Mouse (Mus musculus): Measurements from ENCODE around the gene Necap2. TPM values are rescaled to one million over a fixed set of nuclear protein-coding genes. Genes with fewer than 3 reads are reported as not detected.

The Necap2 gene
- polyA plus RNA-seq, 1 experiment from 2014 or later: 54.7 TPM

GRCm38 (mm10) chr4:141052442-141052841, 25.7 kb downstream of the Necap2 start:
- Histone ChIP-seq H3K27me3 (ENCODE audit: poor library complexity, severe bottlenecking) (no peaks in the 10 kb centered on the region), H3K9me3 (no peaks in the 10 kb centered on the region), H3K4me1 (peaks cover 81% of the 10 kb centered on the region), H3K36me3 (replicated peaks) (peaks cover 66% of the 10 kb centered on the region), H3K27ac (peak overlapping the region; percentile 85), H3K4me3 (peak overlapping the region; percentile 35; the same call in 1 of the 2 replicates)
- WGBS: 82% methylated on average over 12 of the region's 12 CpGs
- no peak for DNase-seq (ENCODE audit: extremely low spot score, low spot score)

DNA sequence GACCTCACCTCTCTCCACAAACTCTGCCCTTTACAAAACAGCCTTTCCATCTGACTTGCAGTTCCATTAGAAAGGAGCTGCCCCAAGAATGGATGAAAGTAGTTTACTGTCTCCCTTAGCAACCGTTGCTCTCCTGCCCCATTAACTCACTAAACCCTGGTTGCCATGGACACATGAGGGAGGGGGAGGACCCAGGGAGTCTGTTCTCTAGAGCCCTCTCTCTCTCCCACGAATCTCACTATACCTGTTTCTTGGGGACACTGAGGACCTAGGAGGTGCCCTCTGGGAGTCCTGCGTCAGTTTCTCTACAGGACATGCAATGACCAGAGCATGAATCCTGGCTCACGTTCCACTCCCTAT, 28.7 kb downstream of the Necap2 start:
- WGBS: 28% methylated on average over 4 of the region's 4 CpGs
- Histone ChIP-seq H3K9me3 (no peaks in the 10 kb centered on the region), H3K27ac (peak overlapping the region; percentile 90), H3K4me1 (peaks cover 83% of the 10 kb centered on the region), H3K4me3 (peak overlapping the region; percentile 31), H3K27me3 (ENCODE audit: poor library complexity, severe bottlenecking) (no peaks in the 10 kb centered on the region), H3K36me3 (replicated peaks) (peaks cover 60% of the 10 kb centered on the region)
- DNase-seq (ENCODE audit: extremely low spot score, low spot score): peak; percentile 86

GRCm38 (mm10) chr4:141048810-141049475, 29.2 kb downstream of the Necap2 start:
- Histone ChIP-seq H3K4me1 (peaks cover 78% of the 10 kb centered on the region), H3K27me3 (ENCODE audit: poor library complexity, severe bottlenecking) (no peaks in the 10 kb centered on the region), H3K4me3 (peak overlapping the region; percentile 31), H3K36me3 (replicated peaks) (peaks cover 61% of the 10 kb centered on the region), H3K9me3 (no peaks in the 10 kb centered on the region), H3K27ac (peak overlapping the region; percentile 90)
- 54% methylated on average over 17 of the region's 17 CpGs for WGBS
- peak; percentile 42 for DNase-seq (ENCODE audit: extremely low spot score, low spot score)

DNA sequence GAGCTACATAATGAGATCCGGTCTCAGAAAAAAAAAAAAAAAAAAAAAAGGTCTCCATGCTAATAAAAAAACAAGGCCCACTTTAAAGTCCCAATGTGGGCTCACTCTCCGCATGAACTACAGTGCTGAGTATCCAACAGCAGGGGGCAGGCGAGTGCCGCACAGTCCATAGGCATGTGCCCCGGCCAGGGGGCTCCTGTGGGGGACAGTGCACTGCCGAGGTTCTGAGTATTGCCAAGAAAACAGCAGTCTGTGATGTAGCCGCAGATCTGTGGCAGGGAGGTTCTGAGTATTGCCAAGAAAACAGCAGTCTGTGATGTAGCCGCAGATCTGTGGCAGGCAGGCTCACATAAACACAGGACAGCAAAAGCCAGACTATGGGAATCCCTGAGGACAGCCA, 33.3 kb downstream of the Necap2 start:
- H3K36me3 ChIP-seq (replicated peaks): peaks cover 80% of the 10 kb centered on the region
- H3K27ac ChIP-seq: peak overlapping the region; percentile 56; the same call in 1 of the 2 replicates
- no peak overlapping the region for H3K4me3 ChIP-seq
- H3K4me1 ChIP-seq: peaks cover 48% of the 10 kb centered on the region
- no peaks in the 10 kb centered on the region for H3K9me3 ChIP-seq
- no peaks in the 10 kb centered on the region for H3K27me3 ChIP-seq (ENCODE audit: poor library complexity, severe bottlenecking)
- peak; percentile 74 for DNase-seq (ENCODE audit: extremely low spot score, low spot score)
- 33% methylated on average over 8 of the region's 8 CpGs for WGBS

DNA sequence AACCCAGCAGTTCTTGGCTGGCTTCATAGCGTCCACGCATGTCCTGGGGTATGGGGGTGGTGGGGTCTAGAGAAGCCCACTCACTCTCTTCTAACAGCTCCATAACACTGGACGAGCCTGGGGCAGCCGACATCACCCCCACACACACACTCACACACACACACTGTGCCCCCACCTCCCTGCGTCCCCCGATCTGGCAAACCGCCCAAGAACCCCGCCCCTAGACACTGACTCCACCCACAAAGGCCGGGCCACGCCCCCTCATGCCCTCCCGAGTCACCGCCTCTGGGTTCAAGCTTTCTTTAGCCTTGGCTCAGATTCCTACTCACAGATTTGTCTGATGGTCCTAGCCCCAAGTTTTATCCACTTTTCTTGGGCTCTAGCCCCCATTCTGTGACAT, 37.0 kb downstream of the Necap2 start:
- no peak for DNase-seq (ENCODE audit: extremely low spot score, low spot score)
- H3K27me3 ChIP-seq (ENCODE audit: poor library complexity, severe bottlenecking): no peaks in the 10 kb centered on the region
- 63% methylated on average over 12 of the region's 12 CpGs for WGBS
- H3K9me3 ChIP-seq: no peaks in the 10 kb centered on the region
- H3K4me1 ChIP-seq: peaks cover 14% of the 10 kb centered on the region
- peaks cover 94% of the 10 kb centered on the region for H3K36me3 ChIP-seq (replicated peaks)
- H3K4me3 ChIP-seq: no peak overlapping the region
- H3K27ac ChIP-seq: no peak overlapping the region

DNA sequence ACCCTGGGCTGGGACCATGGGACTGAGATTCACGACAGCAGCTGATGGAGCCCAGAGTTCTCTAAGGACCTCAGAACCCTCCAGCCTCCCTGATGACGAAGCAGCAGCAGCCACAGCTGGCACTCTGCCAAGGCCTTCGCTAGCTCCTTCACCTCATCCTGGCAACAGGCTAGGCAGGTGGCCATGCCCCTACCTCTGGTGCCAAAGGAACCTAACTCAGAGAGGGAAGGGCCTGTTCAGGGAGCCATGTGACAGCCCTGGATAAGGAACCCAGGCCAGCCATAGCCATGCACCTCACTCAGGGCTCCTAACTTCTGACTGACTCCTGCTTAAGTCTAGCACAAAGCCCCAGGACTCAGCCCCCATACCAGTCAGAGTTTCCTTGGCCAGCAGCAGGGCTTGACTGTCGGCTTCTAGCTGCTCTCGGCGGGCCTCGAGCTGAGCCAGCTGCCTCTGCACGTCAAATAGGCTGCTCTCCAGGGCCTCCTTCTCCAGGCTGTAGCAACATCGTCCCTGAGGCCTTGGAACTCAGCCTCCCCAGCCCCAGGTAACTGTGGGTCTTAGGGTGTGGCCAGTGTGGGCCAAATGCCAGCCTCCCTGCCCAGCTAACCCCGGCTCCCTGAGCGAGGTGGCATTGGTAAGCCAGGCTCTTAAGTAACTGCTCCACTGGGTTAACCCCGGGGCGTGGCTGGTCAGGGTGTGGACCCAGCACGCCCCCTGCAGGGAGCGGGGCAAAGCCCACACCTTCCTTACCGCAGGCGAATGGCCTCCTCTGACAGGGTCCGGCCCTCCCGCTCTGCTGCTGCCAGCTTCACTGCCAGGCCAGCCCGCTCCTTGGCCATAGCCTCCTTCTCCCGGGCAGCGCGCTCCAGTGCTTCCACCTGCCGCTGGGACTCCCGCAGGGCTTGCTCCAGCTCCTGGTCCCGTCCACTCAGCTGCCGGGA, 44.3 kb downstream of the Necap2 start:
- H3K4me3 ChIP-seq: no peak overlapping the region
- DNase-seq (ENCODE audit: extremely low spot score, low spot score): no peak
- WGBS: 89% methylated on average over 27 of the region's 27 CpGs
- no peaks in the 10 kb centered on the region for H3K27me3 ChIP-seq (ENCODE audit: poor library complexity, severe bottlenecking)
- peaks cover 98% of the 10 kb centered on the region for H3K36me3 ChIP-seq (replicated peaks)
- H3K9me3 ChIP-seq: no peaks in the 10 kb centered on the region
- no peak overlapping the region for H3K27ac ChIP-seq
- H3K4me1 ChIP-seq: no peaks in the 10 kb centered on the region

DNA sequence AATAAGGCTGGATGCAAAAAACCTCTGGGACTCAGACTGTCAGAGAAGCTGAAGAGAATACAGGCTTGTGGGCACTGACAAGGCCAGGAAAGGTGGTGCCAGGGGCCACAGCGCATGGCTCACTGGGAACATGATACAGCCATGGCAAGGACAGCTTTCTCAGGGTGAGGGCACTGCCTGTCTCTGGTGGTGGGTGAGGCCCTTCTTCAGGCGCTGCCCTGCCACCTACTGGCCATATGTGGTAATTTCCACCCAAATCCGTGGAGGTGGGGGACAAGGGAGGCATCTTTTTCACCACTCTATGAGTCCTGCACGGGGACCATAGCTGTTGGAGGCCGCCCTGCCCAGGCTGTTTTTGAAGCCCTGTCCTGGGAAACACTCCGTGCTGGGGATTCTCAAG, 46.4 kb downstream of the Necap2 start:
- H3K4me1 ChIP-seq: no peaks in the 10 kb centered on the region
- no peaks in the 10 kb centered on the region for H3K27me3 ChIP-seq (ENCODE audit: poor library complexity, severe bottlenecking)
- peaks cover 98% of the 10 kb centered on the region for H3K36me3 ChIP-seq (replicated peaks)
- H3K27ac ChIP-seq: no peak overlapping the region
- peak; percentile 63 for DNase-seq (ENCODE audit: extremely low spot score, low spot score)
- H3K4me3 ChIP-seq: no peak overlapping the region
- WGBS: 26% methylated on average over 6 of the region's 6 CpGs
- no peaks in the 10 kb centered on the region for H3K9me3 ChIP-seq

- 91% methylated on average over 18 of the region's 18 CpGs for whole genome bisulfite sequencing
- Histone ChIP-seq H3K36me3 (replicated peaks) (peaks cover 98% of the 10 kb centered on the region), H3K4me3 (no peak overlapping the region), H3K9me3 (no peaks in the 10 kb centered on the region), H3K27ac (peak overlapping the region; percentile 17; the same call in 1 of the 2 replicates), H3K4me1 (no peaks in the 10 kb centered on the region), H3K27me3 (ENCODE audit: poor library complexity, severe bottlenecking) (no peaks in the 10 kb centered on the region)
- no peak for DNase-seq (ENCODE audit: extremely low spot score, low spot score)
Measured at GRCm38 (mm10) chr4:141030541-141031206, 47.5 kb downstream of the Necap2 start.

DNA sequence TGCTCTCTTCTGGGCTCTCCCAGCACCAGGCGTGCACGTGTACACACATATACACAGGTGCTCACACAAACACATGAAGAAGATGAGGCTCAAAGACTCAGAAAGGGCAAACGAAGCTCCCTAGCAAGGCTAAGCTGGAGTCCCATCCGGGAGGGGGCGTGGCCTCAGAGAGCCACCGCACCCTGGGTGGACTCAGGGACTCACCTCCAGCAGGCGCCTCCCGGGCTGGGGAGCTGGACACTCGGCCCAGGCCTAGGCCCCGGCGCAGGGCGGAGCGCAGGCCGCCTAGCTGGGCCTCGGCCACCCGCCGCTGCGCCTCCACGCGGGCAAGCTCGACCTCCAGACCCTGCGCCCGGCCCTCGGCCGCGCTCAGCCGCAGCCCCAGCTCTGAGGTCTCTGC, 53.2 kb downstream of the Necap2 start:
- 86% methylated on average over 27 of the region's 27 CpGs for WGBS
- no peak overlapping the region for H3K4me3 ChIP-seq
- no peak for DNase-seq (ENCODE audit: extremely low spot score, low spot score)
- H3K27me3 ChIP-seq (ENCODE audit: poor library complexity, severe bottlenecking): no peaks in the 10 kb centered on the region
- H3K36me3 ChIP-seq (replicated peaks): peaks cover 96% of the 10 kb centered on the region
- H3K4me1 ChIP-seq: peaks cover 21% of the 10 kb centered on the region
- 0 out of 2 replicates have a peak overlapping the region, but pooled peaks have one; percentile 25 for H3K27ac ChIP-seq
- no peaks in the 10 kb centered on the region for H3K9me3 ChIP-seq

GRCm38 (mm10) chr4:141024052-141024451, 54.1 kb downstream of the Necap2 start:
- Histone ChIP-seq H3K4me1 (peaks cover 30% of the 10 kb centered on the region), H3K9me3 (no peaks in the 10 kb centered on the region), H3K4me3 (no peak overlapping the region), H3K27me3 (ENCODE audit: poor library complexity, severe bottlenecking) (no peaks in the 10 kb centered on the region), H3K27ac (no peak overlapping the region), H3K36me3 (replicated peaks) (peaks cover 96% of the 10 kb centered on the region)
- WGBS: 85% methylated on average over 9 of the region's 9 CpGs
- no peak for DNase-seq (ENCODE audit: extremely low spot score, low spot score)

- Histone ChIP-seq H3K27me3 (ENCODE audit: poor library complexity, severe bottlenecking) (no peaks in the 10 kb centered on the region), H3K4me1 (peaks cover 42% of the 10 kb centered on the region), H3K27ac (peak overlapping the region; percentile 90), H3K36me3 (replicated peaks) (peaks cover 96% of the 10 kb centered on the region), H3K4me3 (peak overlapping the region; percentile 30; the same call in 1 of the 2 replicates), H3K9me3 (no peaks in the 10 kb centered on the region)
- WGBS: 85% methylated on average over 11 of the region's 11 CpGs
- no peak for DNase-seq (ENCODE audit: extremely low spot score, low spot score)
Measured at GRCm38 (mm10) chr4:141021614-141021929, 56.6 kb downstream of the Necap2 start.

- 44% methylated on average over 14 of the region's 14 CpGs for WGBS
- no peaks in the 10 kb centered on the region for H3K27me3 ChIP-seq (ENCODE audit: poor library complexity, severe bottlenecking)
- H3K4me3 ChIP-seq: peak overlapping the region; percentile 30
- H3K36me3 ChIP-seq (replicated peaks): peaks cover 96% of the 10 kb centered on the region
- peaks cover 42% of the 10 kb centered on the region for H3K4me1 ChIP-seq
- no peaks in the 10 kb centered on the region for H3K9me3 ChIP-seq
- peak overlapping the region; percentile 90 for H3K27ac ChIP-seq
- peak; percentile 59 for DNase-seq (ENCODE audit: extremely low spot score, low spot score)
Measured at GRCm38 (mm10) chr4:141020811-141021613, 57.1 kb downstream of the Necap2 start.

All from forebrain, embryonic 10.5 days (tissue).